Mouse (Mus musculus): ENCODE results near the gene Tlk2. TPM values are rescaled to one million over a fixed set of nuclear protein-coding genes. Genes with fewer than 3 reads are reported as not detected.
"Not testable (repeated sequence)": the region's sequence is repeated elsewhere in the genome, so short reads cannot be mapped to it uniquely, and the experiment has no call there.

Tlk2 gene
- total RNA-seq (2021), result 10 to 100 TPM; 56.0 to 61.1 TPM
- long read RNA-seq, experiment 1, transcript Tlk2-201 (21 exons, 3,212 nt), result minor isoform, 5 of 46 reads
- long read RNA-seq, experiment 1, transcript Tlk2-204 (22 exons, 3,699 nt), result major isoform, 21 of 46 reads
- long read RNA-seq, experiment 1, partial matches to known transcripts, result 1 of 46 reads
- long read RNA-seq, experiment 1, other reads (novel, unspliced or antisense), result 18 of 46 reads
- long read RNA-seq, experiment 2, transcript Tlk2-204 (22 exons, 3,699 nt), result major isoform, 11 of 29 reads
- long read RNA-seq, experiment 2, partial matches to known transcripts, result 3 of 29 reads
- long read RNA-seq, experiment 2, other reads (novel, unspliced or antisense), result 12 of 29 reads

DNA sequence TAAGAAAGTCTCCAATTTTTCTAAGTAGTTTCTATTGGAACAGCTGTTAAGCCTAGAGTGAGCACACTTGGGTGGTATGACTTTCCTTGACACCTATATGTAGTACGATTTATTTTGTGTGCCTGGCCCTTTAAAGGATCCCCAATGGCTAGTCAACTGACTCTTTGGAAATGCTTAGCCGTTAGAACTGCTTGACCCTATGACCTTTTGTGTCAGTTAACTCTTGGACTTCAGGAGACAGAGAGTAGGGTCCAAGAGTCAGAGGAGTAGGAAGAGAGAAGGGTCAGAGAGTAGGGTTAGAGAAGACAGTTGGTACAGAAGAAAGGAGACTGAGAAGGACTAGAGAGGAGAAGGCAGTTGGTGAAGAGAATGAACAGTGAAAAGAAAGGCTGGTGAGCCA, at the start of gene Tlk2:
Gene Tlk2, plus strand, starts transcription at position 292 of the 400 bp plus-strand sequence.
- H3K27ac ChIP-seq, result no peak within 1 kb of the TSS
- TF ChIP-seq CTCF (IDR thresholded peaks at IDR 0.05), result no peak
- no peak for DNase-seq (ENCODE audit: extremely low spot score in 1 of 2, low spot score in 2 of 2)
- intact Hi-C loops (cut with DNase I), result no loop called here
- H3K4me3 ChIP-seq, result no peak within 1 kb of the TSS

- intact Hi-C loops (cut with DNase I), result no loop called here
- no peak overlapping the region for H3K27ac ChIP-seq
- no peak for DNase-seq (ENCODE audit: extremely low spot score in 1 of 2, low spot score in 2 of 2)
- no peak overlapping the region for H3K4me3 ChIP-seq
- TF ChIP-seq CTCF (IDR thresholded peaks at IDR 0.05), result no peak
Measured at GRCm38 (mm10) chr11:105135692-105136091, 42.9 kb upstream of the Tlk2 start.

- DNase-seq (ENCODE audit: extremely low spot score in 1 of 2, low spot score in 2 of 2); H3K27ac ChIP-seq; H3K4me3 ChIP-seq; intact Hi-C loops (cut with DNase I): not testable (repeated sequence)
Measured at GRCm38 (mm10) chr11:105137255-105137654, 41.4 kb upstream of the Tlk2 start.

DNA sequence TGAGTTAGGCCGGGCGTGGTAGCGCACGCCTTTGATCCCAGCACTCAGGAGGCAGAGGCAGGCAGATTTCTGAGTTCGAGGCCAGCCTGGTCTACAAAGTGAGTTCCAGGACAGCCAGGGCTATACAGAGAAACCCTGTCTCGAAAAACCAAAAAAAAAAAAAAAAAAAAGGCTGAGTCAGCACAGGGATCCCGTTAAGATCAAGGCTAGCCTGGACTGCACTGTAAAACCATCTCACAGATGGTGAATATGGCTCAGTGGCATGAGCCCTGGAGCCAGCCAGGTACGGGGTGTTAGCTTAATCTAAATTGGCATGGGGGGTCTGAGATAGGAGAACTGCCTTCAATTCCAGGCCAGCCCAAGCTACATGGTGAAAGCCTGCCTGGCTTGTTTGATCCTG, 38.1 kb upstream of the Tlk2 start:
- intact Hi-C loops (cut with DNase I); H3K27ac ChIP-seq; H3K4me3 ChIP-seq; DNase-seq (ENCODE audit: extremely low spot score in 1 of 2, low spot score in 2 of 2): not testable (repeated sequence)

GRCm38 (mm10) chr11:105141115-105141514, 37.5 kb upstream of the Tlk2 start:
- no peak for TF ChIP-seq CTCF (IDR thresholded peaks at IDR 0.05)
- H3K4me3 ChIP-seq, result no peak overlapping the region
- no peak overlapping the region for H3K27ac ChIP-seq
- intact Hi-C loops (cut with DNase I), result no loop called here
- DNase-seq (ENCODE audit: extremely low spot score in 1 of 2, low spot score in 2 of 2), result no peak

DNA sequence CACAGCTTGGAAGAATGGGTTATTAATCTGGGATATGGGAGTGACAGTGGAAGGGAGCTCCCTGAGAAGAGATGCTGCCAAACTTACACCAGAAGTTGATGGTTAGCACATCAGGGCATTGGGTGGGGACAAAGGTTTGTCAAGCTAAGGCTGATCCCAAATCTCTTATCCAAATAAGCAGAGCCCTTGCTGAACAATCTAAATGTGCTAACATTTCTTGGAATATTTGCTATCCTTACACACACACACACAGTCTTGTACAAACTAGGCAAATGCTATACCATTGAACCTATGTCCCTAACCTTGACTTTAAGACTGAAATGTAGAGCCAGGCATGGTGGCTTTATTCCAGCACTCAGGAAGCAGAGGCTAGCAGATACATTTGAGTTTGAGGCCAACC, 35.0 kb upstream of the Tlk2 start:
- Histone ChIP-seq H3K4me3 (no peak overlapping the region), H3K27ac (no peak overlapping the region)
- no peak for DNase-seq (ENCODE audit: extremely low spot score in 1 of 2, low spot score in 2 of 2)
- no peak for TF ChIP-seq CTCF (IDR thresholded peaks at IDR 0.05)
- intact Hi-C loops (cut with DNase I), result no loop called here

DNA sequence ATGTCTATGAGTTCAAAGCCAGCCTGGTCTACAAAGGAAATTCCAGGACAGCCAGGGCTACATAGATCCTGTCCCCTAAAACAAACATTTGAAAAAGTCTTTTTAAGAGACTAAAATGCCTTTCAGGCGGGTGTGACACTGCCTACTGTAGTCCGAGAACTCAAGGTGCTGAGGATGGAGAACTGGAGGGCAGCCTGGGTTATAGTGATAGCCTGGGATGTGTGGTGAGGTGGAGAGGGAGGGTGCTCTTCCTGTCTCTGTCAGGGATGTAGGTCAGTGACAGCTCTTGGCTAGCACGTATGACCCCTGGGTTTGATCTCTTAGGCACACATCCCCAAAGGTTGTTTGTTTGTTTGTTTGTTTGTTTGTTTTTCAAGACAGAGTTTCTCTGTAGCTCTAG, 34.5 kb upstream of the Tlk2 start:
- H3K4me3 ChIP-seq, result no peak overlapping the region
- no peak for DNase-seq (ENCODE audit: extremely low spot score in 1 of 2, low spot score in 2 of 2)
- no peak for TF ChIP-seq CTCF (IDR thresholded peaks at IDR 0.05)
- H3K27ac ChIP-seq, result no peak overlapping the region
- intact Hi-C loops (cut with DNase I), result no loop called here

GRCm38 (mm10) chr11:105144508-105145210, 33.9 kb upstream of the Tlk2 start:
- Histone ChIP-seq H3K27ac (no peak overlapping the region), H3K4me3 (no peak overlapping the region)
- DNase-seq (ENCODE audit: extremely low spot score in 1 of 2, low spot score in 2 of 2), result no peak
- intact Hi-C loops (cut with DNase I), result no loop called here
- TF ChIP-seq CTCF (IDR thresholded peaks at IDR 0.05), result no peak

DNA sequence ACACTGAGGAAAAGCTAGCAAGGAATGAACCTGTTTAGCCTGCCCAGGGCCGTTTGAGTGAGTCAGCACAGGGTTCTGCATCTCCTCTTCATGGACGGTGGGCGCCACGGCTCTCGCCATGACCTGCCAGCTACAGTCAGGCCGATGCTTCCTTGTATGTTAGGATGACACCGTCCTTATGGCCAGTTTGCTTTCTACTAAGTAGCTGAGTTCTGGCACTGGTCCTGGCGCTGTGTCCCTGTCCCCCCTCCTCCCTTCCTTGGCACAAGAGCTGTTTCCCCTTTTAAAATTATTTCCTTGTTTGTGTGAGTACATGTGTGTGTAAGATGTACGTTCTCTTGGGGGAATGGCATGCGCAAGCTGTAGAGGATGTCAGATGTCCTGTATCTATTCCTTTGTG, 33.4 kb upstream of the Tlk2 start:
- intact Hi-C loops (cut with DNase I), result no loop called here
- H3K27ac ChIP-seq, result no peak overlapping the region
- TF ChIP-seq CTCF (IDR thresholded peaks at IDR 0.05), result no peak
- DNase-seq (ENCODE audit: extremely low spot score in 1 of 2, low spot score in 2 of 2), result no peak
- H3K4me3 ChIP-seq, result no peak overlapping the region

DNA sequence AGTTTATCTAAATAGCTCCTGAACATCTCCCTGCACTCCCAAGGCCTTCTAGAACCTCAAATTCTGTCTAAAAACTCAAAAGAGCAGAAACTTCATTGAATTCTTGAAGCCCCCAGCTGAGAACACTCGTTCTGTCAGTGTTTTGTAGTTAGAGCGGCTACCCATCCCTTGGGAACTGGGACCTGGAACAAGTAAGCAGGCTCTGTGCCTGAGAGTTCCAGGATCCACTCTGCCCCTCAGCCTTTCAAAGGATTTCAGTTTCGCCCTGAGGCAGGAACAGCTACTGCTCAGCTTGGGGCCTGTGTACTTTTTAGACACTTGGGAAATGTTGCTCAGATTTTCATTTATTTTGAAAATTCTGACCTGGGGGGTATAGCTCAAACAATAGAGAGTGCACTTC, 32.0 kb upstream of the Tlk2 start, which contains the start of gene Gm10842:
Gene Gm10842, plus strand, starts transcription at position 301 of the 400 bp plus-strand sequence.
- no peak within 1 kb of the TSS for H3K27ac ChIP-seq
- intact Hi-C loops (cut with DNase I), result no loop called here
- TF ChIP-seq CTCF (IDR thresholded peaks at IDR 0.05), result no peak
- no peak for DNase-seq (ENCODE audit: extremely low spot score in 1 of 2, low spot score in 2 of 2)
- no peak within 1 kb of the TSS for H3K4me3 ChIP-seq

DNA sequence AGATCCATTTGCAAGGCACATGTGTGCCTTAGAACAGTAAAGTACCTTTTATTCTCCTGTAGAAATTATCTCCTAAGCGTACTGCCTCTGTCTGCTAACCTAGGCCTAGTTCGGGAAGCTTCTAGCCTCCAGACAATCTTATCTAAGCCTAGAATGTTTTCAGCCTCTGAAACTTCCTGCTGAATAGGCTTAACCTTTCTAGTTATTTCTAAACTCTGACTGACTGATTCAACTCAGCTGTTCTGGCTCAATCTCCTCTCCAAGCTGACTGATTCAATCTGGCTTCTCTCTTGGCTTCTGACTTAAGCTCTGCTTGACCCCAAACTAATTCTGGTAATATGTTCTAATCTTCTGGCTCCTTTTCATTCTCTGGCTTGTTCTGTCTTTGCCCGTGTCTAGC, 29.3 kb upstream of the Tlk2 start:
- intact Hi-C loops (cut with DNase I), result no loop called here
- DNase-seq (ENCODE audit: extremely low spot score in 1 of 2, low spot score in 2 of 2), result no peak
- no peak overlapping the region for H3K27ac ChIP-seq
- no peak overlapping the region for H3K4me3 ChIP-seq
- no peak for TF ChIP-seq CTCF (IDR thresholded peaks at IDR 0.05)

GRCm38 (mm10) chr11:105149766-105150165, 28.8 kb upstream of the Tlk2 start:
- Histone ChIP-seq H3K4me3 (no peak overlapping the region), H3K27ac (no peak overlapping the region)
- intact Hi-C loops (cut with DNase I), result no loop called here
- no peak for TF ChIP-seq CTCF (IDR thresholded peaks at IDR 0.05)
- DNase-seq (ENCODE audit: extremely low spot score in 1 of 2, low spot score in 2 of 2), result no peak

- DNase-seq (ENCODE audit: extremely low spot score in 1 of 2, low spot score in 2 of 2), result no peak
- H3K4me3 ChIP-seq, result no peak overlapping the region
- no peak overlapping the region for H3K27ac ChIP-seq
- intact Hi-C loops (cut with DNase I), result no loop called here
- no peak for TF ChIP-seq CTCF (IDR thresholded peaks at IDR 0.05)
Measured at GRCm38 (mm10) chr11:105150691-105151090, 27.9 kb upstream of the Tlk2 start.

Measured in left cerebral cortex, adult 2 months (tissue).